Mouse (Mus musculus): ENCODE data around the gene Eef1akmt4. TPM values are rescaled to one million over a fixed set of nuclear protein-coding genes. Genes with fewer than 3 reads are reported as not detected.

Eef1akmt4 gene
- polyA plus RNA-seq (2014; fragmentation: Illumina TruSeq; extraction: RNeasy Lipid Tissue Mini Kit (QIAGEN cat#74804); ENCODE audit: low read depth, low replicate concordance), result 6.9 TPM

DNA sequence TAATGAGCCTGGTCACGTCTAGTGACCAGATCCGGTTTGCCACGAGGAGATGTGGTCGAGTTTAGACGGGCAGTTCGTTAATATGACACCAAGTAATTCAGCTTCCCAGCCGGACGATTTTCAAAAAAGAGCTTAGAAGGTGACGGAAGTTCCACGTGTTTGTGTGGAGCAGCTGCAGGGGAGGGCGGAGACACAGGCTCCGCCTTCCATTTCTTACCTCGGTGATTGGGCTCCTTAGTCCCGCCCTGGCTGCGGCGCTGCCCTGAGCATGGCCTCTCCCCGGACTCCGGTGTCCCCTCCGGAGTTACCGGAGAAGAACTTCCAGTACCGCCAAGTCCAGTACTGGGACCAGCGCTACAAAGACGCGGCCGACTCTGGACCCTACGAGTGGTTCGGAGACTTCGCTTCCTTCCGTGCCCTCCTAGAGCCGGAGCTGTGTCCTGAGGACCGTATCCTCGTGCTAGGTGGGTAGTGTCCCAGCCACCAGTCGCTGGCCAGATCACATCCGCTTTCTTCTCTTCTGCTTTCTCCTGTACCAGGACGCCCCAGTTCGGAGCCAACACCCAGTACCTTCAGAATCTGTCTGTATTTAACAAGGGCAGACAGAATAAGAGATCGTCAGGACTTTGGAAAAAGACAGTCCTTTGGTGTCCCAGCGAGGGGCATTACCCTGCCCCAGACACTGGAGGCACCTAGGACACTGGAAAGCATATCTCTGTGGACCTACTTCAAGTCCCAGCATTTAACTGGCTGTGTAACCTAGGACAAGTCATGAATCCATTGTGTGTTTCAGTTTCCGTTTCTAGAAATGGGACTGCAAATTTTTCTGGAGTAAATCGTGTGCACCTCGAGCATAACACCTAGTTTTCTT is at the start of gene Eef1akmt4, which contains the start of the genes Gm49333 and Alg3:
TSS of gene Eef1akmt4 (plus strand) at position 237 of the 871 bp plus-strand sequence.
TSS of gene Gm49333 (plus strand) at position 254 of the 871 bp plus-strand sequence.
TSS of gene Alg3 (minus strand) at position 379 of the 871 bp plus-strand sequence.

DNA sequence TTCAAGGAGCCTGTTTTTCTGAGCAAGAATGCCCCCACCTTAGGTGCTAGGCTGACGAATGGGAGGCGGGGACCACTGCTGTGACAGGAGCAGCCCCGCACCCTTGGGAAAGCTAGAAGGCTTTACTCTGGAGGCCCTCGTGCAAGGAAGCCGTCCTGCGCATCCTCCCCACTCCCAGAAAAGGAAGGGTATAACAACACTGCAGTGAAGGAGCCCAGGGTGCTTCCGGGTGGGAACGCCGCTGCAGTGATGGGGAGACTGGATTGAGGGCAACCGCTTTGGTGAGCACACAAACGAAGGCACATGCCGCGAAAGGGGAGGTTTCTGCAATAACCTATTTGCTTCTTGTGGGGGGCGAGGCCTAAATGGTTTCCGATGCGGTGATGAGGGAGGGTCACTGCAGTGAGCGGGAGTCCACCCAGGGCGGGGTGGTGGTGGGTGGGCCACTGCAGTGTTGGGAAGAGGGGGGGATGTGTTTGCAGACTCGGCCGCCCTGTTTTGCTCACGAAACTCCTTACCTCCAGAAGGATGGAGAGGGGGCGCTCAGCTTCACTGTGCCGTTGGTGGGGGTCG is 21.9 kb upstream of the Eef1akmt4 start, which contains the start of gene Vwa5b2:
TSS of gene Vwa5b2 (plus strand) at position 106 of the 573 bp plus-strand sequence.

DNA sequence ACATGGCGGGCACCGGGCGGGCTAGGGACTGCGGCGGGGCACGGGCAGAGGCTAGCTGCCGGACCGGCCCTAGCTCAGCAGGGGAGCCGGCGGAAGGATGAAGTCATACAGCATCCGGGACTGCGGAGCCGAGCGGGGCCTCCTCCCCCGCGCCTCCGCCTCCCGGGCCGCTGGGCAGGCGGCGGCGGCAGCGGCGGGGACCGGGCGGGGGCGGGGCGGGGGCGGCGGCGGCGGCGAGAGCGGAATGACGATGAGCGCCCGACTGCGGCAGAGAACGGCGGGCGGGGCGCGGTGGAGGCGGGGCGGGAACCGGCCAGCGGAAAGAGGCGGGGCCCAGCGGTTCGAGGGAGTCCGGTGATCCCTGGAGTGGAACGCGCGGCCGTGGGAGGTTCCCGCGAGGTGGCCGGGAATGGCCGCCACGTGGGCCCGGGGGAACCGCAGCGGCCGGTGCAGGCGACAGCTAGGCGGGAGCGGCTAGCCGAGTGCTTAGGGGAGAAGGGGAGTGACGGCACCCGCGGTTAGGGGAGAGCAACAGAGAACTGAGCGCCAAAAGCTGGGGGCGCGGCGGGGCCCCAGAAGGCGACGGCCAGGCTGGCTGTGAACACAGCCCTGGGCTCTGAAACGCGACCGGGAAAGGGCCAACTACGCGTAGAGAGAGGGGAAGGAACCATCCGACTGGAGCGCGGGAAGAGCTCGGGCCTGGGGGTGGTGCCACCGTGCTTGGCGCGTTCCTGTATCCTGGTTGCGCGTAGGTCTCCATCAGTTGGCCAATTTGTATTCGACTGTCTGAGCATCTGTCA is 10.0 kb downstream of the Eef1akmt4 start, which contains the start of gene Camk2n2:
TSS of gene Camk2n2 (minus strand) at position 97 of the 800 bp plus-strand sequence.

DNA sequence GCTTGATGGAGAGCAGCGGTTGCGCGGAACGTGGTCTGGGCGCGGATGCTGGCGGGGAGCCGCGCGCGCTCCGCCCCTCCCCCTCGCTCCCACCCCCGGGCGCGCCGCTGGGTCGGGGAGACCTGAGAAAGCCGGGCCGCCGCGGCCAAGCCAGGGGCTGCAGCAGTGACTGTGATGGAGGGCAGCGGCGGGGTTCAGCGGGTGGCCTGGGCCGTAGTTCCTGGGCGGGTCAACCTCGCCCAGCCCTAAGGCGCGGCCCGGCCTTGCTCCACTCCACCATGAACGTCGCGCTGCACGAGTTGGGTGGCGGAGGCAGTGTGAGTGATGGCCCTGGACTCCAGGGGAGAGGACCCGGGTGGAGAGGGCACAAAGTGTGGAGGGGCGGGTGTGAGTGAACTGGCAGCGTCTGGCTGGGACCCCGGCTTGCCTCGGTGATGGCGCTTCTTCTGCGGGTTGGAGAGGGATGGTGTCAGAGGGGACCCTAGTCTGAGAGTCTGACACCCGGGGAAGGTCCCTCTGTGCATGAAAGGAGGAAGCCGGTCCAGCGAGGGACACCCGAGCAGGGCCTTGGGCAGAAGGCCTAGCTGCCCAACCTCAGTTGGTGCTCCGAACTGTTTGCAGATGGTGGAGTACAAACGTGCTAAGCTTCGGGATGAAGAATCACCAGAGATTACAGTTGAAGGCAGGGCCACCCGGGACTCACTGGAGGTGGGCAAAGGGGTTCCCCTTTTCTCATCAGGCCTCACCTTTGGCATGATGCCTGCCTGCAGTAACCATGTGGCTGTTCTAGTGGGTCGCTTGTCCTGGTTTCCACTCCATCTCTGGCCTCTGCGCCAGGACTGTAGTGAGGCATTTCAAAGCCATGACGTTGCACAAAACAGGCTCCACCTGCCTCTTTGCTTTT is 18.6 kb downstream of the Eef1akmt4 start, which contains the start of gene Ece2:
TSS of gene Ece2 (plus strand) at position 98 of the 904 bp plus-strand sequence.

DNA sequence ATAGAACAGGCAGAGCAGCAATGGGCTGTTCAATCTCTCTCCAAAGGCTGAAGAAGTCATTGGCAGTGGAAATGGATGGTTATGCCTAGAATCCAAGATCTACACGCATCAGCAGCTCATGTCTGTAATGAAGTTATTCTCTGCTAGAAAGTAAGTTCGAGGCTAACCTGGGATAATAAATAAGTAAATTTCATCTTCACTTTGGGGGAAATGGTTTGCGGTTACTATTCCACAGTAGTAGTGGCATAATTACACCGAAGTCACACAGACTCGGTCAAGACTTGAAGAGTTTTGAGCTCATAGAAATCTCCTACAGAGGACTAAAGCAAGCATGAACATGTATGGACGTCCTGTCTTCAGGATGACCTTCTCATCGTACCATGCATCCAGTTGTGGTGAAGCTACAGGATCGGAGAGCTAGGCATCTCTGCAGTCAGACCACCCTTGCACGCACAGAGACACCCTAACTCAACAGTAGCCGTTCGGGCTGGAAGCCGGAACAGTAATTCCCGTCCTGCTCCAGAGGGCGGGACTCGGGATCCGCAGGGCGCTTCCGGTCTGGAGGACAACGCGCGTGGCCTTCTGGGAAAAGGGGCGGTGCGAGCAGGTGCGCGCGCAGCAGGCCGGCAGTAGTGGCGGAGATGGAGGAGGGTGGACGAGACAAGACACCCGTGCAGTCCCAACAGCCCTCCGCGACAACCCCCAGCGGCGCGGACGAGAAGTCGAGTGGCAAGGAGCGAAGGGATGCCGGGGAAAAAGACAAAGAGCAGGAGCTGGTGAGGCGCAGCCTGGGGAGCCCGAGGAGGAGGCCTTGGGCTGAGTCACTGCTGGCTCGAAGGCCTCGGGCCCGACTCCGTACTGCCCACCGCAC is 39.9 kb downstream of the Eef1akmt4 start, which contains the start of gene Psmd2:
TSS of gene Psmd2 (plus strand) at position 577 of the 871 bp plus-strand sequence.

DNA sequence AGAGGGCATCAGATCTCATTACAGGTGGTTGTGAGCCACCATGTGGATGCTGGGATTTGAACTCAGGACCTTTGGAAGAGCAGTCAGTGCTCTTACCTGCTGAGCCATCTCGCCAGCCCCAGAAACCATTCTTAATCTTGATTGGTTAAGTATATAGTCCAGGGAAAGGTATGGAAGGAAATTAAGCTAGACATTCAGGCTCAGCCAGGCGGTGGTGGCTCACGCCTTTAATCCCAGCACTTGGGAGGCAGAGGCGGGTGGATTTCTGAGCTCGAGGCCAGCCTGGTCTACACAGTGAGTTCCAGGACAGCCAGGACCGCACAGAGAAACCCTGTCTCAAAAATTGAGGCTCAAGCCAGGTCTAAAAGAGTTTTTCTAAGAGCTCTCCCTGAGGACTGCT is 56.6 kb downstream of the Eef1akmt4 start, which contains the start of gene Eif4g1:
TSS of gene Eif4g1 (plus strand) at position 301 of the 400 bp plus-strand sequence.

Other genes with a start within 250 kb of the Eef1akmt4 start
- 55.7 TPM for gene Abcc5, start 185.2 kb upstream of the Eef1akmt4 start, polyA plus RNA-seq (2014; fragmentation: Illumina TruSeq; extraction: RNeasy Lipid Tissue Mini Kit (QIAGEN cat#74804); ENCODE audit: low read depth, low replicate concordance)
- 41.3 TPM for gene Eif2b5, start 112.8 kb upstream of the Eef1akmt4 start, polyA plus RNA-seq (2014; fragmentation: Illumina TruSeq; extraction: RNeasy Lipid Tissue Mini Kit (QIAGEN cat#74804); ENCODE audit: low read depth, low replicate concordance)
- 25.8 TPM for gene Dvl3, start 94.6 kb upstream of the Eef1akmt4 start, polyA plus RNA-seq (2014; fragmentation: Illumina TruSeq; extraction: RNeasy Lipid Tissue Mini Kit (QIAGEN cat#74804); ENCODE audit: low read depth, low replicate concordance)
- gene Ap2m1, start 76.1 kb upstream of the Eef1akmt4 start, polyA plus RNA-seq (2014; fragmentation: Illumina TruSeq; extraction: RNeasy Lipid Tissue Mini Kit (QIAGEN cat#74804); ENCODE audit: low read depth, low replicate concordance), result 227 TPM
- 46.9 TPM for gene Abcf3, start 63.0 kb upstream of the Eef1akmt4 start, polyA plus RNA-seq (2014; fragmentation: Illumina TruSeq; extraction: RNeasy Lipid Tissue Mini Kit (QIAGEN cat#74804); ENCODE audit: low read depth, low replicate concordance)
- not detected for gene Vwa5b2, start 22.1 kb upstream of the Eef1akmt4 start, polyA plus RNA-seq (2014; fragmentation: Illumina TruSeq; extraction: RNeasy Lipid Tissue Mini Kit (QIAGEN cat#74804); ENCODE audit: low read depth, low replicate concordance)
- not detected for gene Gm49333, start within 50 bp of the Eef1akmt4 start, polyA plus RNA-seq (2014; fragmentation: Illumina TruSeq; extraction: RNeasy Lipid Tissue Mini Kit (QIAGEN cat#74804); ENCODE audit: low read depth, low replicate concordance)
- 13.1 TPM for gene Alg3, start 142 bp downstream of the Eef1akmt4 start, polyA plus RNA-seq (2014; fragmentation: Illumina TruSeq; extraction: RNeasy Lipid Tissue Mini Kit (QIAGEN cat#74804); ENCODE audit: low read depth, low replicate concordance)
- gene Camk2n2, start 9.7 kb downstream of the Eef1akmt4 start, polyA plus RNA-seq (2014; fragmentation: Illumina TruSeq; extraction: RNeasy Lipid Tissue Mini Kit (QIAGEN cat#74804); ENCODE audit: low read depth, low replicate concordance), result 2.3 TPM
- gene Ece2, start 18.2 kb downstream of the Eef1akmt4 start, polyA plus RNA-seq (2014; fragmentation: Illumina TruSeq; extraction: RNeasy Lipid Tissue Mini Kit (QIAGEN cat#74804); ENCODE audit: low read depth, low replicate concordance), result not detected
- gene Psmd2, start 40.1 kb downstream of the Eef1akmt4 start, polyA plus RNA-seq (2014; fragmentation: Illumina TruSeq; extraction: RNeasy Lipid Tissue Mini Kit (QIAGEN cat#74804); ENCODE audit: low read depth, low replicate concordance), result 114 TPM
- gene Eif4g1, start 56.7 kb downstream of the Eef1akmt4 start, polyA plus RNA-seq (2014; fragmentation: Illumina TruSeq; extraction: RNeasy Lipid Tissue Mini Kit (QIAGEN cat#74804); ENCODE audit: low read depth, low replicate concordance), result 227 TPM
- 11.1 TPM for gene Fam131a, start 81.6 kb downstream of the Eef1akmt4 start, polyA plus RNA-seq (2014; fragmentation: Illumina TruSeq; extraction: RNeasy Lipid Tissue Mini Kit (QIAGEN cat#74804); ENCODE audit: low read depth, low replicate concordance)
- gene Polr2h, start 106.1 kb downstream of the Eef1akmt4 start, polyA plus RNA-seq (2014; fragmentation: Illumina TruSeq; extraction: RNeasy Lipid Tissue Mini Kit (QIAGEN cat#74804); ENCODE audit: low read depth, low replicate concordance), result 26.1 TPM
- 10.9 TPM for gene Clcn2, start 106.2 kb downstream of the Eef1akmt4 start, polyA plus RNA-seq (2014; fragmentation: Illumina TruSeq; extraction: RNeasy Lipid Tissue Mini Kit (QIAGEN cat#74804); ENCODE audit: low read depth, low replicate concordance)
- 11.6 TPM for gene Chrd, start 121.5 kb downstream of the Eef1akmt4 start, polyA plus RNA-seq (2014; fragmentation: Illumina TruSeq; extraction: RNeasy Lipid Tissue Mini Kit (QIAGEN cat#74804); ENCODE audit: low read depth, low replicate concordance)
- gene Thpo, start 122.9 kb downstream of the Eef1akmt4 start, polyA plus RNA-seq (2014; fragmentation: Illumina TruSeq; extraction: RNeasy Lipid Tissue Mini Kit (QIAGEN cat#74804); ENCODE audit: low read depth, low replicate concordance), result 4.3 TPM

Data from adipose tissue, adult 10 weeks (tissue).